Mouse (Mus musculus): ENCODE measurements at regions not wholly inside any gene's neighbourhood (a gene's known extent, or its start where the extent isn't known, plus 50 kb on each side); places are given as distances from the start of the nearest gene placed in this dataset.

DNA sequence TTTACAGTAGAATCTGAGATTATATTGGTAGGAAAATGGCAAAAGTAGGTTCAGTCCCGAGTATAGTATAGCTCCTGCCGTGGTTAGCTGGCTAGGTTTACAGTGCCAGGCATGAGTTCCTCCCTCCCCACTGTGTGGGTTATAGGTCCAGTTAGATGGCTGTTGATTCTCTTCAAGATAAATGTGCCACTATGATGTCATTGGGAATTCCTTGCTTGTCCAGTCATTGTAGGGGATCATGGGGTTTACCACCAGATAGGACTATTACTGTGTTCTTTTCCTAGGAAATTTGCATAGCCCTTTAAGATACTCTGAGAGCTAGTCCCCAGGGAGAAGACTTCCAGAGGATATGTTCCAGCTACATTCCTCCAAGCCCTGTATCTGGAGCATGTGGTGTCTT lies 119.2 kb upstream of the Itga4 start:
- no peak for TF ChIP-seq CTCF (IDR thresholded peaks at IDR 0.05; ENCODE audit: insufficient read depth, low read depth, low read length)
- no peak for TF ChIP-seq POLR2A (IDR thresholded peaks at IDR 0.05; ENCODE audit: insufficient read depth, low read depth, low read length)
